Mouse (Mus musculus): ENCODE measurements around the gene Hist1h4k.

DNA sequence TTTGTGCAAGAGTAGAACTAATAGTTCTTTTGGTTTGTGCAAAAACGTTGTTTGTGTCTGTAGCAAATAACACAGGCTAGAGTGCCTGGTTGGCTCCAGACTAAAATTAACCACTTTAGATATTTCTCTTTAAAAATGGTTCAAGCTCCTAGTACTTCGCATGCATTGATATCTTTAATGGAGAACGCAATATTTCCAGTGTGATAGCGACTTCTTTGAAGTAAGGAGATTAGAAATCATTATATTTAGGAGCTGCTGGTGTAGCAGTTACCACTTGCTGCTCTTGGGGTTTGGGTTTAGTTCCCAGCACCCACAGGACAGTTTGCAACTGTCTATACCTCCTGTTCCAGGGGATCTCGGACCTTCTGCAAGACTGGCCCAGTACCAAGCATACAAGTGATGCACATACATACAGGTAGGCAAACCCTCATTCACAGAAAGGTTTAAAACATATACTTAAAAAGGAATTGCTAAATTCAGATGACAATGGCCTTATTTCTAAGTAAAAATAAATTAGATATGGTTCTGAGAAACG is 30.8 kb upstream of the Hist1h4k start:
- TF ChIP-seq POLR2A (IDR thresholded peaks at IDR 0.05; ENCODE audit: low read depth, low read length) = no peak
- no peak for TF ChIP-seq CTCF (IDR thresholded peaks at IDR 0.05; ENCODE audit: extremely low read depth, insufficient read length, insufficient replicate concordance, low read depth, low read length)
